Mouse (Mus musculus) inflammation-experienced regulatory T-cells, adult 6 months (primary cell): ENCODE results near the gene Cdkn2b. TPM values are rescaled to one million over a fixed set of nuclear protein-coding genes. Genes with fewer than 3 reads are reported as not detected.

Experiments used
- ATAC-seq: one replicate; pipeline ENCODE4 v1.8.0; 2017
- polyA plus RNA-seq, 3 experiments: library from polyadenylated mRNA; unstranded; fragments of 100-300 nt; shearing (Covaris generic); gene quantifications; one replicate each; pipeline ENCODE4 v1.2.1; 2017

The Cdkn2b gene
- polyA plus RNA-seq, 3 experiments from 2014 or later: 0.56 to 6.6 (median 1.3) TPM

- ATAC-seq: no peak
Measured at GRCm38 (mm10) chr4:89289028-89289427, 21.8 kb downstream of the Cdkn2b start.

GRCm38 (mm10) chr4:89286566-89286965 lies 24.3 kb downstream of the Cdkn2b start:
- ATAC-seq: no peak

- peak; percentile 14 for ATAC-seq
Measured at GRCm38 (mm10) chr4:89285688-89286087, 25.2 kb downstream of the Cdkn2b start.

- no peak for ATAC-seq
Measured at GRCm38 (mm10) chr4:89282661-89283060, 28.2 kb downstream of the Cdkn2b start.

GRCm38 (mm10) chr4:89282036-89282566 lies 28.7 kb downstream of the Cdkn2b start:
- peak; percentile 26 for ATAC-seq

GRCm38 (mm10) chr4:89281236-89281635 lies 29.6 kb downstream of the Cdkn2b start:
- ATAC-seq: no peak

GRCm38 (mm10) chr4:89279641-89280040 lies 31.2 kb downstream of the Cdkn2b start:
- no peak for ATAC-seq

- no peak for ATAC-seq
Measured at GRCm38 (mm10) chr4:89277381-89277940, 33.4 kb downstream of the Cdkn2b start.

GRCm38 (mm10) chr4:89276669-89277219 lies 34.1 kb downstream of the Cdkn2b start:
- no peak for ATAC-seq

- ATAC-seq: no peak
Measured at GRCm38 (mm10) chr4:89275811-89276584, 34.8 kb downstream of the Cdkn2b start.

GRCm38 (mm10) chr4:89274829-89275548 lies 35.9 kb downstream of the Cdkn2b start:
- ATAC-seq: no peak

- no peak for ATAC-seq
Measured at GRCm38 (mm10) chr4:89274006-89274405, 36.8 kb downstream of the Cdkn2b start.

- no peak for ATAC-seq
Measured at GRCm38 (mm10) chr4:89273585-89273984, 37.3 kb downstream of the Cdkn2b start.

- no peak for ATAC-seq
Measured at GRCm38 (mm10) chr4:89272961-89273540, 37.8 kb downstream of the Cdkn2b start.

- peak; percentile 69 for ATAC-seq
Measured at GRCm38 (mm10) chr4:89272101-89272718, 38.6 kb downstream of the Cdkn2b start.

- ATAC-seq: no peak
Measured at GRCm38 (mm10) chr4:89257768-89258167, 53.1 kb downstream of the Cdkn2b start.

Other genes starting within 250 kb of the Cdkn2b start
- 10 to 100 TPM; 39.3 to 44.2 (median 39.8) TPM for gene Mtap, start 173.9 kb downstream of the Cdkn2b start, polyA plus RNA-seq
- gene Cdkn2a, start 16.4 kb downstream of the Cdkn2b start, polyA plus RNA-seq: 1 to 10 TPM in 1 of 3 experiments, not detected in 2; 3.8 TPM